Mouse (Mus musculus): ENCODE results near the gene Acin1. TPM values are rescaled to one million over a fixed set of nuclear protein-coding genes. Genes with fewer than 3 reads are reported as not detected.
A peak's percentile ranks its signal among the peaks of the same experiment; 100 is the strongest.

Gene Acin1
- polyA plus RNA-seq, 1 experiment, result 332 TPM

DNA sequence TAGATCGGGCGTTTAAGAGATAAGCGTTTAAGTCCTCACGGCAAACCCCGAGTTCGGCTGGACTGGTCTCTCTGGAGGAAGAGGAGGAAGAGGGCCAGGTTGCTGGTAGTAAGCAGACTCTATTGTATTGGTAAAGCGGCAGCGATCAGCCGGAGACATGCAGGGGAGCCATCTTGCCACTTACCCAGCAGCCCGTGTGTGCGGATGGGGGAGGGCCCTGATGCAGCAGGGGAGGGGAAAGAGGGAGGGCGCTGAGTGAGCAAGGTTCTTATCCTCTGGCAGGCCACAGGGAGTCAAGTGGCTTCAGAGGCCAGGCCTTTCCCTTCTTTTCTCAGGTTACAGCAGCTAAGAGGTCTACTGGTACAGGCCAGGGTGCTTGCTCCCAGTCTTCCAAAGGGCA, 33.2 kb downstream of the Acin1 start:
- peak; percentile 97 for DNase-seq (ENCODE audit: low read depth)
- TF ChIP-seq POLR2A (IDR thresholded peaks at IDR 0.05; ENCODE audit: borderline replicate concordance, extremely low read depth, insufficient read depth, insufficient read length, poor library complexity, severe bottlenecking) (peak; percentile 66; the same call in 1 of the 2 replicates), CTCF (IDR thresholded peaks at IDR 0.05; ENCODE audit: borderline replicate concordance, extremely low read depth, insufficient read depth, insufficient read length) (no peak)

DNA sequence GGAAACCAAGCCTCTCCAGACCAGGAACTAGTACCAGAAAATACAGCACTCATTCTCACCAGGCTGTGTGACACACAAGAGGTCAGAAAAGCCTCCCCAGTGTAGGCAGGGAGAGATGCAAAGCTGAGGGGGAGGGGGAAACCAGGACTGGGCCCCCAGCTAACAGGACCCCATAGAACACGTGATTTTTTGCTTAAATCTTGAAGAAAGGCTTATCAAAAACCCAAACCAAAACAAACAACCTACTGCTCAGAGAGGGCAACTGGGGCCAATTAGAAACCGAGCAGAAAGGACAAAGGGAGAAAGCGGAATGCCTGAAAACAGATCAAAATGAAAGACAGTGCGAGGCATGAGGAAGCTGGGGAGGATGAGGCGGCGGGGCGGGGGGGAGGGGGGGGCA, 33.9 kb downstream of the Acin1 start:
- peak; percentile 47 for DNase-seq (ENCODE audit: low read depth)
- TF ChIP-seq CTCF (IDR thresholded peaks at IDR 0.05; ENCODE audit: borderline replicate concordance, extremely low read depth, insufficient read depth, insufficient read length) (no peak), POLR2A (IDR thresholded peaks at IDR 0.05; ENCODE audit: borderline replicate concordance, extremely low read depth, insufficient read depth, insufficient read length, poor library complexity, severe bottlenecking) (no peak)

- no peak for DNase-seq (ENCODE audit: low read depth)
Observed at GRCm38 (mm10) chr14:54651556-54651955, 35.2 kb downstream of the Acin1 start.

GRCm38 (mm10) chr14:54650621-54651454, 35.9 kb downstream of the Acin1 start:
- DNase-seq (ENCODE audit: low read depth), result peak; percentile 97
- TF ChIP-seq CTCF (IDR thresholded peaks at IDR 0.05; ENCODE audit: borderline replicate concordance, extremely low read depth, insufficient read depth, insufficient read length) (peak; percentile 98), POLR2A (IDR thresholded peaks at IDR 0.05; ENCODE audit: borderline replicate concordance, extremely low read depth, insufficient read depth, insufficient read length, poor library complexity, severe bottlenecking) (no peak)

More at GRCm38 (mm10) chr14:54651556-54651955, 35.2 kb downstream of the Acin1 start:
- TF ChIP-seq POLR2A (IDR thresholded peaks at IDR 0.05; ENCODE audit: borderline replicate concordance, extremely low read depth, insufficient read depth, insufficient read length, poor library complexity, severe bottlenecking) (no peak), CTCF (IDR thresholded peaks at IDR 0.05; ENCODE audit: borderline replicate concordance, extremely low read depth, insufficient read depth, insufficient read length) (no peak)

DNA sequence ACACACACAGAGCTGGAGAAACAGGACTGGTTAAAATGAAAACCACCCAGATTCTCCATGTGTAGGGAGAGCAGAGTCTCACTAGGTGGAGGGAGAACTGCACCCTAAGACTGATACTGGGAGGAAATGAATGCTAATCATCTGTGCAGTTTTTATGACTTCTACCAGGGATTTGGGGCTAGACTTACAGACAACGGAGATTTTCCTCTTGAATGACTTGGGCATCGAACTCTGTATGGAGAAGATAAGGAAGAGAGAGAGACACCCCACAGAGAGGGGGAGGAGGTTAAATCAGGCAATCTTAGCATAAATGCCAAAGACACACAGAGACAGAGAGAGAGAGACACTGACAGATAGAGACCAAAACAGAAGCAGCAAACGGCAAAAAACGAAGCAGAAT, 38.8 kb downstream of the Acin1 start:
- TF ChIP-seq CTCF (IDR thresholded peaks at IDR 0.05; ENCODE audit: borderline replicate concordance, extremely low read depth, insufficient read depth, insufficient read length) (no peak), POLR2A (IDR thresholded peaks at IDR 0.05; ENCODE audit: borderline replicate concordance, extremely low read depth, insufficient read depth, insufficient read length, poor library complexity, severe bottlenecking) (no peak)
- DNase-seq (ENCODE audit: low read depth), result no peak

- DNase-seq (ENCODE audit: low read depth), result no peak
- TF ChIP-seq POLR2A (IDR thresholded peaks at IDR 0.05; ENCODE audit: borderline replicate concordance, extremely low read depth, insufficient read depth, insufficient read length, poor library complexity, severe bottlenecking) (no peak), CTCF (IDR thresholded peaks at IDR 0.05; ENCODE audit: borderline replicate concordance, extremely low read depth, insufficient read depth, insufficient read length) (no peak)
Observed at GRCm38 (mm10) chr14:54646898-54647636, 39.7 kb downstream of the Acin1 start.

DNA sequence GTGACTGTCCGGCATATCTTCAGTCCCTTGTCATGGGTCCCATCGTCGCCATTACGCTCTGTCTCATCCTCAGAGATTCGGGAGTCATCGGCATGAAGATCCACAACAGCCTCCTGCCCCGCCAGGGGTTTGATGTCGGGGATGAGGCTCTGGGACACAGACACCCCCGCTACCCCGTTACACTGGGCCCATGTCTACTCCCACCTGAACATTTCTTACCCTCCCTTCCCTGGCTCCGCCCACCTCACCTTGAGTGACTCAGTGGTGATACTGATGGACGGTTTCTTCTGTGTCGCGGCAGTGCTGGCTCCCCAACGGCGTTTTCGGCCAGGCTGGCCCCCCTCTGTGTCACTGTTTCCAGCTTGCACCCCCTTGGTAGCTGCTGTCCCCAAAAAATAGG, 40.3 kb downstream of the Acin1 start:
- DNase-seq (ENCODE audit: low read depth), result no peak
- TF ChIP-seq POLR2A (IDR thresholded peaks at IDR 0.05; ENCODE audit: borderline replicate concordance, extremely low read depth, insufficient read depth, insufficient read length, poor library complexity, severe bottlenecking), result no peak
- no peak for TF ChIP-seq CTCF (IDR thresholded peaks at IDR 0.05; ENCODE audit: borderline replicate concordance, extremely low read depth, insufficient read depth, insufficient read length)

- TF ChIP-seq POLR2A (IDR thresholded peaks at IDR 0.05; ENCODE audit: borderline replicate concordance, extremely low read depth, insufficient read depth, insufficient read length, poor library complexity, severe bottlenecking) (no peak), CTCF (IDR thresholded peaks at IDR 0.05; ENCODE audit: borderline replicate concordance, extremely low read depth, insufficient read depth, insufficient read length) (no peak)
- DNase-seq (ENCODE audit: low read depth), result no peak
Observed at GRCm38 (mm10) chr14:54644294-54644693, 42.4 kb downstream of the Acin1 start.

- no peak for DNase-seq (ENCODE audit: low read depth)
- no peak for TF ChIP-seq CTCF (IDR thresholded peaks at IDR 0.05; ENCODE audit: borderline replicate concordance, extremely low read depth, insufficient read depth, insufficient read length)
- no peak for TF ChIP-seq POLR2A (IDR thresholded peaks at IDR 0.05; ENCODE audit: borderline replicate concordance, extremely low read depth, insufficient read depth, insufficient read length, poor library complexity, severe bottlenecking)
Observed at GRCm38 (mm10) chr14:54643011-54643410, 43.7 kb downstream of the Acin1 start.

- DNase-seq (ENCODE audit: low read depth), result no peak
- TF ChIP-seq CTCF (IDR thresholded peaks at IDR 0.05; ENCODE audit: borderline replicate concordance, extremely low read depth, insufficient read depth, insufficient read length) (no peak), POLR2A (IDR thresholded peaks at IDR 0.05; ENCODE audit: borderline replicate concordance, extremely low read depth, insufficient read depth, insufficient read length, poor library complexity, severe bottlenecking) (no peak)
Observed at GRCm38 (mm10) chr14:54642224-54642944, 44.3 kb downstream of the Acin1 start.

Data from brain, embryonic 14.5 days (tissue).